Mouse (Mus musculus): ENCODE measurements around the gene Gna14. TPM values are rescaled to one million over a fixed set of nuclear protein-coding genes. Genes with fewer than 3 reads are reported as not detected.

Gene Gna14
- polyA plus RNA-seq, 1 experiment from 2014 or later, result 0.78 TPM

DNA sequence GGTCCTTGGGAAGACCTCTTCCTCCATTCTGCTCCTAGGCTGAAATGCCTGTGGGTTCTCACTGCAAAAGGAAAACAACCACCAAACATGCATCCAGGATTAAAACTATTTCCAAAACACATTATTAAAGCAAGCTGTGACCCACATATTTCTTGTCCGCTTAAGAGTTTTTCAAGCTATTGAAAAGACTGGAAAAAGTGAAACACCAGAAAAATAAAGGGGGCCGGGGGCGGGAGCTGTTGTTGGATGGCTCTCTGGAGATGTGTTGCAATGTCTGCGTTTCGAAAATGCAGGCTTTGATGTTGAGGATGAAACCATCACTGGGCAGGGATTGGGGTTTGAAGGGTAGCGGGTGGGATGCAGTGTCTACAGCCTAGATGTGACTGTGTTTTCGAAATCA is 149.0 kb downstream of the Gna14 start:
- no peaks in the 10 kb centered on the region for H3K27me3 ChIP-seq (ENCODE audit: control insufficient read depth, insufficient read depth, low read length)
- no peaks in the 10 kb centered on the region for H3K36me3 ChIP-seq (replicated peaks; ENCODE audit: control insufficient read depth, insufficient read depth)
- no peak overlapping the region for H3K27ac ChIP-seq
- no peak overlapping the region for H3K9ac ChIP-seq
- no peak overlapping the region for H3K4me3 ChIP-seq (replicated peaks; ENCODE audit: low read length)
- DNase-seq (ENCODE audit: low spot score), result no peak
- no peaks in the 10 kb centered on the region for H3K4me1 ChIP-seq (replicated peaks; ENCODE audit: control insufficient read depth, insufficient read depth, low read length)
- no peak for ATAC-seq (ENCODE audit: low FRiP score)
- H3K9me3 ChIP-seq (ENCODE audit: control insufficient read depth, low read length), result 0 out of 2 replicates have a peak, but pooled peaks cover 4% of the 10 kb centered on the region
- 93% methylated on average over 7 of the region's 7 CpGs for WGBS
- H3K4me2 ChIP-seq (replicated peaks), result no peak overlapping the region

DNA sequence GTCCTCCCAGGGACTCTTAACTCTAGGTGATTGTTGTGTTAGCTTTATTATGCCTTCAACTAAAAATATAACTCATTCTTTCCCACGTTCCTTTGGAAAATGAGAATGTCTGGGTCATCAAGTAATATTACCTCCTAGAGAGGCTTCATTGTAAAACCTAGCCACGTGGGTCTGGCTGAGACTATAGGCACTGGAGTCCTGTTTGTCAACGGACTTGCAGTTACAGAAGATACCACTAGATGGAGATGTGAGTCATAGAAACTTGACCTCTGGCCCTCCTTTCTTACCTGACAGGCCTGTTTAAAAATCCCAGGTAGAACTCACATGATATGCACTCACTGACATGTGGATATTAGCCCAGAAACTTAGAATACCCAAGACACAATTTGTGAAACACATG is 149.8 kb downstream of the Gna14 start:
- 0 out of 2 replicates have a peak, but pooled peaks cover 4% of the 10 kb centered on the region for H3K9me3 ChIP-seq (ENCODE audit: control insufficient read depth, low read length)
- DNase-seq (ENCODE audit: low spot score) (peak; percentile 33), ATAC-seq (ENCODE audit: low FRiP score) (no peak)
- H3K9ac ChIP-seq, result no peak overlapping the region
- H3K4me1 ChIP-seq (replicated peaks; ENCODE audit: control insufficient read depth, insufficient read depth, low read length), result no peaks in the 10 kb centered on the region
- no peaks in the 10 kb centered on the region for H3K27me3 ChIP-seq (ENCODE audit: control insufficient read depth, insufficient read depth, low read length)
- WGBS, result 12% methylated on average over 3 of the region's 3 CpGs
- no peak overlapping the region for H3K27ac ChIP-seq
- no peaks in the 10 kb centered on the region for H3K36me3 ChIP-seq (replicated peaks; ENCODE audit: control insufficient read depth, insufficient read depth)
- H3K4me3 ChIP-seq (replicated peaks; ENCODE audit: low read length), result no peak overlapping the region
- H3K4me2 ChIP-seq (replicated peaks), result no peak overlapping the region

DNA sequence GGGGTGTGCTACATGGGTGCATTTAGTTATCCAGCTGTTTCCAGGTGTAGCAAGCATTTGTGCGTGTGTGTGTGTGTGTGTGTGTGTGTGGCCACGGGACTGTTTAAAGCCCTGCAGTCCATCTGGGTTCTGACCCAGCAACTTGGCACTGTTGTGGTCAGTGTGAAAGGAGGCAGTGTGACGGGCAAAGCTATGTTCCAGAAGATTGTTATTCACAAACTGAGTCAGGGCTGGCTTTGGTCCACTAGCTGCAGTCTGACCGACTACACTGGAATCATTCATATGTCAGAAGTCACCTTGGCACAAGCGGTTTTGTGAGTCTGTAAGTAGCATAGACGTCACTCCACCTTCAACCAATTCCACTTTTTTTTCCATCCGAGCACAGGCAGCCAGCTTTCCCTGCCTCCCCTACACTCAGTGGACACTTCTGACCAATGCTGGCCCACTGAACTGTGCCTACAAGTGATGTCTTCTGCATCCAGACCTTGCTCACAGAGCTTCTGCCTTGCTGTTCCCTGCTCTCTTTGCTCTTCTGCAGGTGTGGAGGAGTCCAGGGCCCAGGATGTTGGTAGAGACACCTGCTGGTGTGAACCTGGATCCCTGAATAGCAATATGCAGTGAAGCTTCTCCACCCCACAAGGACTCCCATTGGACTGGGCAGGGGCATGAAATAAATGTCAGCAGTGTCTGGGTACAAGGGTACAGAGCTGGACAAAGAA is 157.9 kb downstream of the Gna14 start:
- DNase-seq (ENCODE audit: low spot score) (no peak), ATAC-seq (ENCODE audit: low FRiP score) (no peak)
- no peaks in the 10 kb centered on the region for H3K9me3 ChIP-seq (ENCODE audit: control insufficient read depth, low read length)
- H3K27me3 ChIP-seq (ENCODE audit: control insufficient read depth, insufficient read depth, low read length), result no peaks in the 10 kb centered on the region
- H3K36me3 ChIP-seq (replicated peaks; ENCODE audit: control insufficient read depth, insufficient read depth), result no peaks in the 10 kb centered on the region
- no peaks in the 10 kb centered on the region for H3K4me1 ChIP-seq (replicated peaks; ENCODE audit: control insufficient read depth, insufficient read depth, low read length)
- no peak overlapping the region for H3K4me2 ChIP-seq (replicated peaks)
- H3K4me3 ChIP-seq (replicated peaks; ENCODE audit: low read length), result no peak overlapping the region
- no peak overlapping the region for H3K27ac ChIP-seq
- WGBS, result 87% methylated on average over 7 of the region's 7 CpGs
- H3K9ac ChIP-seq, result no peak overlapping the region

DNA sequence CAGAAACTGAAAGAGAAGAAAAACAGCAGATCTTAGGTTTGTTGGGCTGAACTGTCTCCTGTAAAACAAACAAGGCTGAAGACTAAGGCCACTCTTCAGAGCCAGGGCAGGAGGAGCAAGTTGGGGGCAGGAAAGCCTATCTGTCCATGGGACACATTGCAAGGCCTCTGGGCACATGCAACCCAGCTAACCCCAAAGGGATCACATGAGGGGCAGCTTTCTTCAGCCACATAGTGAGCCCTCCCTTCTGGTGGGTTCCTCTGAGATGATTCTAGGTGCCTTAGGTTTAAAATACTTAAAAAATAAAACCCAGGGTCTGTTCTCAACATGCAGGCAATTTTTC is 158.4 kb downstream of the Gna14 start:
- H3K27ac ChIP-seq, result no peak overlapping the region
- H3K36me3 ChIP-seq (replicated peaks; ENCODE audit: control insufficient read depth, insufficient read depth), result no peaks in the 10 kb centered on the region
- ATAC-seq (ENCODE audit: low FRiP score), result no peak
- no peak overlapping the region for H3K9ac ChIP-seq
- DNase-seq (ENCODE audit: low spot score), result no peak
- H3K4me2 ChIP-seq (replicated peaks), result no peak overlapping the region
- no peaks in the 10 kb centered on the region for H3K27me3 ChIP-seq (ENCODE audit: control insufficient read depth, insufficient read depth, low read length)
- no peaks in the 10 kb centered on the region for H3K9me3 ChIP-seq (ENCODE audit: control insufficient read depth, low read length)
- H3K4me1 ChIP-seq (replicated peaks; ENCODE audit: control insufficient read depth, insufficient read depth, low read length), result peaks cover 3% of the 10 kb centered on the region; the same call in 1 of the 2 replicates
- no peak overlapping the region for H3K4me3 ChIP-seq (replicated peaks; ENCODE audit: low read length)

DNA sequence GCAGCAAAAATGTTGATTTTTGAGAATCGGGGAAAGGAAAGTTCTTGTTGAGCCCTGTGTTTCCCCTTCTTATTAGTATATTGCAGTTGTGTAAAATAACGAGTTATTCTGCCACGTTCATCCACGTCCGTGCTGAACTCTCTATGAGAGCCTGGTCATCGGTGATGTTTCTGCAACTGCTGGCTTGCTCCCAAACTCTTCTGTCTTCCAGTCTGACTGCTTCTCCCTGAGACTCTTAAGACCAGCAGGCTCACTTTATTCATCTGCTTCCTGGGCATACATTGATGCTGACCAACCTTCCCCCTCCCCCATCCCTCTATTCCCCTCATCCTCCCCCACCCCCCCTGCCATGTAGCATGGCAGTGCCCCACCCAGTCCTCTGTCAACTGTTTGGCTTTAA is 161.7 kb downstream of the Gna14 start:
- H3K9ac ChIP-seq, result no peak overlapping the region
- WGBS, result 84% methylated on average over 6 of the region's 6 CpGs
- DNase-seq (ENCODE audit: low spot score), result no peak

DNA sequence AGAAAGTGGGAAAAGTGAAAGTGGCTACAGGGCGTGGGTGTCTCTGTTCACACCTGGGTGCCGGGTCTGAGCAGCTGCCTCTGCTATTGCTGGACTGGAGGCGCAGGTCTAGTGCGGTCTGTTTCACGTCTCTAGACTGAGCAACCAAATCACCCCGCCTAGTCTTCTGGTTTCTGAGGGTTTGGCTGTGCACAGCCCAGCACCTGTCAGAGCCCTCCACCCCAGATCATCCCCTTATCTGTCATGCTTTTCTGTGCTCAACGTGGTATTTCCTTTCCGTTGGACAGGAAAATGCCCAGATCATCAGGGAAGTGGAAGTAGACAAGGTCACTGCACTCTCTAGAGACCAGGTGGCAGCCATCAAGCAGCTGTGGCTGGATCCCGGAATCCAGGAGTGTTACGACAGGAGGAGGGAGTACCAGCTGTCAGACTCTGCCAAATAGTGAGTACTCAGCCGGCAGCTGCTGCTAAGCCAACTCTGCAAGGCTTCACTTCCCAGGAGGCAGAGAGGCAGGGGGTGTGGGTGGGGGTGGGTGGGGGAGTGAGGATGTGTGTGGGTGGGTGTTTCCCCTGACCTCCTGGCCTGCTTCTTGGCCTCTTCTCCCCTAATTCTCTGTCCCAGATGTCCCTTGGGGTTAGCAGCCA is 163.2 kb downstream of the Gna14 start:
- peaks cover 5% of the 10 kb centered on the region; the same call in 1 of the 2 replicates for H3K4me1 ChIP-seq (replicated peaks; ENCODE audit: control insufficient read depth, insufficient read depth, low read length)
- H3K27ac ChIP-seq, result no peak overlapping the region
- no peaks in the 10 kb centered on the region for H3K36me3 ChIP-seq (replicated peaks; ENCODE audit: control insufficient read depth, insufficient read depth)
- no peak overlapping the region for H3K9ac ChIP-seq
- no peak overlapping the region for H3K4me3 ChIP-seq (replicated peaks; ENCODE audit: low read length)
- peak; percentile 72 for ATAC-seq (ENCODE audit: low FRiP score)
- H3K4me2 ChIP-seq (replicated peaks), result 0 out of 2 replicates have a peak overlapping the region, but pooled peaks have one; percentile 15
- no peaks in the 10 kb centered on the region for H3K27me3 ChIP-seq (ENCODE audit: control insufficient read depth, insufficient read depth, low read length)
- DNase-seq (ENCODE audit: low spot score), result no peak
- no peaks in the 10 kb centered on the region for H3K9me3 ChIP-seq (ENCODE audit: control insufficient read depth, low read length)
- 52% methylated on average over 11 of the region's 11 CpGs for WGBS

More for the DNA sequence above, 161.7 kb downstream of the Gna14 start:
- ATAC-seq (ENCODE audit: low FRiP score), result no peak
- H3K27me3 ChIP-seq (ENCODE audit: control insufficient read depth, insufficient read depth, low read length), result no peaks in the 10 kb centered on the region
- peaks cover 5% of the 10 kb centered on the region; the same call in 1 of the 2 replicates for H3K4me1 ChIP-seq (replicated peaks; ENCODE audit: control insufficient read depth, insufficient read depth, low read length)
- no peaks in the 10 kb centered on the region for H3K9me3 ChIP-seq (ENCODE audit: control insufficient read depth, low read length)
- H3K36me3 ChIP-seq (replicated peaks; ENCODE audit: control insufficient read depth, insufficient read depth), result no peaks in the 10 kb centered on the region
- H3K4me3 ChIP-seq (replicated peaks; ENCODE audit: low read length), result no peak overlapping the region
- H3K27ac ChIP-seq, result no peak overlapping the region
- no peak overlapping the region for H3K4me2 ChIP-seq (replicated peaks)

DNA sequence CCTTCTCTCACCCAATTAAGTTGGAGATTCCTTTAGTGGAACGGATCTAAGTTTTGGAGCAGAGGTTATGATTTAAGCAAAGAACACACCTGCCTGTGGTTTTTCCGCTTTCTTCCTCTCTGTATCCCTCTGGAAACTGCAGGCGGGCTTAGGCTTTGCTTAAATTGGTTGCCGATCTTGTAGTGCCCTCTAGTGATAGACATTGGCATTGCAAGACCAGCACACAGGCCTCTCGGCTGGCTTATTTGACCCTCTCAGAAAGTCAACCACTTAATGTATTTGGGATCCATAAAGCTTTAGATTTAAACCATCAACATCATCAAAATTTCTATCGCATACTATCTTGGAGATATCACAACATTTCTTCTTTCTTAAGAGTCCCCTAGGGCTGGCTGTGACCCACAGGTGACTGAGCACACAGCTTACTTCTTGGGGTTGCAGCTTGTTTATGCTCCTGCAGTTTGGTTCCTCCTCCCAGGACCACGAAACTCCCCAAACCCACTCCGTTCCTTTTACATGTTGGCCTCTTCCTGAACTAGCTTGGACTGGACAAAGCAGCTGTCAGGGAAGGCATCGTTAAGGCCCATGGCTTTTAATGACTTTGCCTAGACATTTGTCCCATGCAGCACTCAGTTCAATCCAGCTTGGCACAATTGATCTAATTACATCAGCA is 163.9 kb downstream of the Gna14 start:
- Histone ChIP-seq H3K27me3 (ENCODE audit: control insufficient read depth, insufficient read depth, low read length) (no peaks in the 10 kb centered on the region), H3K4me2 (replicated peaks) (0 out of 2 replicates have a peak overlapping the region, but pooled peaks have one; percentile 15), H3K36me3 (replicated peaks; ENCODE audit: control insufficient read depth, insufficient read depth) (no peaks in the 10 kb centered on the region), H3K9me3 (ENCODE audit: control insufficient read depth, low read length) (no peaks in the 10 kb centered on the region), H3K4me1 (replicated peaks; ENCODE audit: control insufficient read depth, insufficient read depth, low read length) (peaks cover 5% of the 10 kb centered on the region; the same call in 1 of the 2 replicates), H3K27ac (no peak overlapping the region), H3K4me3 (replicated peaks; ENCODE audit: low read length) (no peak overlapping the region), H3K9ac (no peak overlapping the region)
- WGBS, result 18% methylated on average over 9 of the region's 9 CpGs
- ATAC-seq (ENCODE audit: low FRiP score) (peak; percentile 84), DNase-seq (ENCODE audit: low spot score) (peak; percentile 96)

DNA sequence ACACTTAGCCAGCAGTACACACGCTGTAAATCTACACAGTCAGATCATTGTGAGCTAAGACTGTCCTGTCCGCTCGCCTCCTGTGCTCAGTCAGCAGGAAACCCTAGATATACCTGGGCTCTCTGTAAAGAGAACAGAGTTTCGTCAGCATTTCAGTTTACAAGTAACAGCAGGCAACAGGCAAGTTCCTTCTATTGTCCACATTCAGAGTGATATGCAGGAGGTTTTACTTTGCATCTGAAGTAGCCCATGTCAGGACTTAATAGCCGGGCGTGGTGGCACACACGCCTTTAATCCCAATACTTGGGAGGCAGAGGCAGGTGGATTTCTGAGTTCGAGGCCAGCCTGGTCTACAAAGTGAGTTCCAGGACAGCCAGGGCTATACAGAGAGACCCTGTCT is 166.5 kb downstream of the Gna14 start:
- Histone ChIP-seq H3K27ac (no peak overlapping the region), H3K4me2 (replicated peaks) (no peak overlapping the region), H3K27me3 (ENCODE audit: control insufficient read depth, insufficient read depth, low read length) (no peaks in the 10 kb centered on the region), H3K36me3 (replicated peaks; ENCODE audit: control insufficient read depth, insufficient read depth) (no peaks in the 10 kb centered on the region), H3K9me3 (ENCODE audit: control insufficient read depth, low read length) (no peaks in the 10 kb centered on the region), H3K4me1 (replicated peaks; ENCODE audit: control insufficient read depth, insufficient read depth, low read length) (peaks cover 5% of the 10 kb centered on the region; the same call in 1 of the 2 replicates), H3K4me3 (replicated peaks; ENCODE audit: low read length) (no peak overlapping the region), H3K9ac (no peak overlapping the region)
- no peak for ATAC-seq (ENCODE audit: low FRiP score)
- DNase-seq (ENCODE audit: low spot score), result no peak
- 81% methylated on average over 7 of the region's 8 CpGs for WGBS

DNA sequence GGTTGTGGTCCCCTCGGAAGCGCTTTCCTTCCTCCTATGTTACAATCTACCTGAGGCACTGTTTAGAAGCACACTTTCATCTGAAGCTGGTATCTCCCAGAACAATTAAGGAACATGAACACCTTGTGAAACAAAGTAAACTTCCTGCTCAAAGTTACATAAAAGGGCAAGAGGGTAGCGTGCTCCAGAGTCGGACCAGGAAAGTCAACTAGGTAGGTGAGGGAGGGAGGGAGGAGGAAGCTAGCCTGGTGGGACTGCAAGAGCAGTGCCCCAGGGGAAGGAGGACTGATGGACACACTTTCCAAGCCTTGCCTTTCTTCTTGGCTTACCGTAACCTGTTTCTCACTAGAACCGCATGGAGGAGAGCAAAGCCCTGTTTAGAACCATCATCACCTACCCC is 172.1 kb downstream of the Gna14 start:
- DNase-seq (ENCODE audit: low spot score) (no peak), ATAC-seq (ENCODE audit: low FRiP score) (no peak)
- 94% methylated on average over 6 of the region's 6 CpGs for WGBS
- Histone ChIP-seq H3K4me2 (replicated peaks) (no peak overlapping the region), H3K4me1 (replicated peaks; ENCODE audit: control insufficient read depth, insufficient read depth, low read length) (no peaks in the 10 kb centered on the region), H3K36me3 (replicated peaks; ENCODE audit: control insufficient read depth, insufficient read depth) (no peaks in the 10 kb centered on the region), H3K4me3 (replicated peaks; ENCODE audit: low read length) (no peak overlapping the region), H3K27me3 (ENCODE audit: control insufficient read depth, insufficient read depth, low read length) (no peaks in the 10 kb centered on the region), H3K9me3 (ENCODE audit: control insufficient read depth, low read length) (no peaks in the 10 kb centered on the region), H3K9ac (no peak overlapping the region), H3K27ac (no peak overlapping the region)

Data from hindbrain, embryonic 14.5 days (tissue).